Mouse (Mus musculus): ENCODE results near the gene Olfr5. TPM values are rescaled to one million over a fixed set of nuclear protein-coding genes. Genes with fewer than 3 reads are reported as not detected.
"Not testable (repeated sequence)": the region's sequence is repeated elsewhere in the genome, so short reads cannot be mapped to it uniquely, and the experiment has no call there.

Gene Olfr5
- not detected for total RNA-seq (2021)

- DNase-seq = no peak
- intact Hi-C loops (cut with DNase I) = no loop called here
Measured at GRCm38 (mm10) chr7:6486841-6487240, at the start of gene Olfr5. Gene Olfr5, minus strand, starts transcription at chr7:6486941.

GRCm38 (mm10) chr7:6526141-6526540 lies 39.4 kb upstream of the Olfr5 start:
- intact Hi-C loops (cut with DNase I) = no loop called here
- no peak for DNase-seq

GRCm38 (mm10) chr7:6525001-6525400 lies 38.3 kb upstream of the Olfr5 start:
- no peak for DNase-seq
- intact Hi-C loops (cut with DNase I) = no loop called here

GRCm38 (mm10) chr7:6522850-6523249 lies 36.1 kb upstream of the Olfr5 start, which contains the start of gene Olfr1349:
Gene Olfr1349, minus strand, starts transcription at chr7:6522950.
- DNase-seq = no peak
- intact Hi-C loops (cut with DNase I) = no loop called here

- intact Hi-C loops (cut with DNase I) = no loop called here
- no peak for DNase-seq
Measured at GRCm38 (mm10) chr7:6521666-6522065, 34.9 kb upstream of the Olfr5 start.

- intact Hi-C loops (cut with DNase I) = no loop called here
- no peak for DNase-seq
Measured at GRCm38 (mm10) chr7:6508648-6509047, 21.9 kb upstream of the Olfr5 start, which contains the start of gene Olfr1348. Gene Olfr1348, minus strand, starts transcription at chr7:6508748.

- DNase-seq = no peak
- intact Hi-C loops (cut with DNase I) = no loop called here
Measured at GRCm38 (mm10) chr7:6499655-6500054, 12.9 kb upstream of the Olfr5 start, which contains the start of gene Olfr1347. Gene Olfr1347, minus strand, starts transcription at chr7:6499755.

- DNase-seq; intact Hi-C loops (cut with DNase I): not testable (repeated sequence)
Measured at GRCm38 (mm10) chr7:6477633-6478032, 9.1 kb downstream of the Olfr5 start.

- intact Hi-C loops (cut with DNase I) = no loop called here
Measured at GRCm38 (mm10) chr7:6466951-6467350, 19.8 kb downstream of the Olfr5 start, which contains the start of gene Olfr1346. Gene Olfr1346, plus strand, starts transcription at chr7:6467101.

GRCm38 (mm10) chr7:6456399-6456798 lies 30.3 kb downstream of the Olfr5 start:
- intact Hi-C loops (cut with DNase I) = no loop called here
- no peak for DNase-seq

More at GRCm38 (mm10) chr7:6466951-6467350, 19.8 kb downstream of the Olfr5 start, which contains the start of gene Olfr1346:
- no peak for DNase-seq

- no peak for DNase-seq
- intact Hi-C loops (cut with DNase I) = no loop called here
Measured at GRCm38 (mm10) chr7:6455868-6456267, 30.9 kb downstream of the Olfr5 start, which contains the start of gene Olfr1336. Gene Olfr1336, plus strand, starts transcription at chr7:6456168.

GRCm38 (mm10) chr7:6447771-6448170 lies 39.0 kb downstream of the Olfr5 start:
- no peak for DNase-seq
- intact Hi-C loops (cut with DNase I) = no loop called here

- DNase-seq = no peak
- intact Hi-C loops (cut with DNase I) = no loop called here
Measured at GRCm38 (mm10) chr7:6441173-6441572, 45.6 kb downstream of the Olfr5 start.

GRCm38 (mm10) chr7:6438388-6438787 lies 48.4 kb downstream of the Olfr5 start, which contains the start of gene Olfr1344:
Gene Olfr1344, plus strand, starts transcription at chr7:6438688.
- intact Hi-C loops (cut with DNase I) = loop anchor here (5.0 to 10.0 kb wide), 2 partner anchors 499 to 836 kb away; partner anchors contain the start of gene Gm45844
- no peak for DNase-seq

- intact Hi-C loops (cut with DNase I) = loop anchor here (1.0 to 10.0 kb wide), 3 partner anchors 71 to 844 kb away; partner anchors contain the start of gene Gm45844
- peak; percentile 3 to 37 for DNase-seq
Measured at GRCm38 (mm10) chr7:6430342-6430741, 56.4 kb downstream of the Olfr5 start.

- intact Hi-C loops (cut with DNase I) = no loop called here
Measured at GRCm38 (mm10) chr7:6429381-6429780, 57.4 kb downstream of the Olfr5 start.

More at GRCm38 (mm10) chr7:6429381-6429780, 57.4 kb downstream of the Olfr5 start:
- no peak for DNase-seq

Other genes starting within 250 kb of the Olfr5 start
- gene Epp13, start 234.2 kb downstream of the Olfr5 start, total RNA-seq (2021) = not detected
- gene Zfp667, start 200.4 kb downstream of the Olfr5 start, total RNA-seq (2021) = 1 to 10 TPM; 3.4 to 4.0 TPM
- 1 to 10 TPM; 1.1 to 1.8 TPM for gene Zfp583, start 155.7 kb downstream of the Olfr5 start, total RNA-seq (2021)
- gene Gm3854, start 143.2 kb downstream of the Olfr5 start, total RNA-seq (2021) = under 1 TPM; 0.16 to 0.33 TPM
- gene Zfp78, start 123.7 kb downstream of the Olfr5 start, total RNA-seq (2021) = 1 to 10 TPM; 2.4 to 3.0 TPM
- 1 to 10 TPM; 2.9 to 3.1 TPM for gene Zfp28, start 103.6 kb downstream of the Olfr5 start, total RNA-seq (2021)
- not detected for gene Smim17, start 88.2 kb downstream of the Olfr5 start, total RNA-seq (2021)
- not detected for gene Gm20715, start 76.7 kb downstream of the Olfr5 start, total RNA-seq (2021)
- gene Olfr1344, start 48.3 kb downstream of the Olfr5 start, total RNA-seq (2021) = not detected
- gene Olfr1336, start 30.8 kb downstream of the Olfr5 start, total RNA-seq (2021) = not detected
- gene Olfr1346, start 19.8 kb downstream of the Olfr5 start, total RNA-seq (2021) = not detected
- not detected for gene Olfr1347, start 12.8 kb upstream of the Olfr5 start, total RNA-seq (2021)
- not detected for gene Olfr1348, start 21.8 kb upstream of the Olfr5 start, total RNA-seq (2021)
- not detected for gene Olfr1349, start 36.0 kb upstream of the Olfr5 start, total RNA-seq (2021)
- gene Olfr1350, start 77.9 kb upstream of the Olfr5 start, total RNA-seq (2021) = not detected
- gene Zim1, start 209.5 kb upstream of the Olfr5 start, total RNA-seq (2021) = 1 to 10 TPM; 3.7 to 4.6 TPM
- 10 to 100 TPM in 1 of 2 experiments, 1 to 10 TPM in 1; 7.6 to 11.3 TPM for gene Peg3, start 243.5 kb upstream of the Olfr5 start, total RNA-seq (2021)
- under 1 TPM; 0.08 to 0.17 TPM for gene Usp29, start 243.6 kb upstream of the Olfr5 start, total RNA-seq (2021)

Measured in heart, postnatal 36 days (tissue).